Mouse (Mus musculus): ENCODE data around the gene Stk11. TPM values are rescaled to one million over a fixed set of nuclear protein-coding genes. Genes with fewer than 3 reads are reported as not detected.

Stk11 gene
- polyA plus RNA-seq, 2 experiments = 17.4 to 88.8 TPM

GRCm38 (mm10) chr10:80107678-80108077 is 7.9 kb upstream of the Stk11 start:
- H3K4me3 ChIP-seq (ENCODE audit: insufficient read depth in 1 of 2, low read depth in 2 of 2, low read length in 2 of 2) = no peak overlapping the region
- H3K36me3 ChIP-seq (replicated peaks; ENCODE audit: control insufficient read depth, insufficient read depth, low read depth) = no peaks in the 10 kb centered on the region
- WGBS (ENCODE audit: insufficient replicate concordance) = 75% methylated on average over 6 of the region's 6 CpGs
- DNase-seq (ENCODE audit: low read depth in 3 of 3, low spot score in 3 of 3) (no peak), ATAC-seq (ENCODE audit: insufficient read depth) (no peak)
- TF ChIP-seq CTCF (IDR thresholded peaks at IDR 0.05; ENCODE audit: low read depth) (no peak), EP300 (IDR thresholded peaks at IDR 0.05; ENCODE audit: low read depth) (no peak)
- H3K9me3 ChIP-seq (ENCODE audit: control insufficient read depth, low read length) = no peaks in the 10 kb centered on the region
- no peak overlapping the region for H3K9ac ChIP-seq (replicated peaks)
- no peak overlapping the region for H3K4me2 ChIP-seq (ENCODE audit: low read depth)
- no peak overlapping the region for H3K27ac ChIP-seq
- H3K4me1 ChIP-seq (replicated peaks; ENCODE audit: control insufficient read depth in 2 of 2, insufficient read depth in 2 of 2, low read length in 1 of 2) = peaks cover 8 to 9% of the 10 kb centered on the region in 2 experiments
- H3K27me3 ChIP-seq (ENCODE audit: control insufficient read depth, insufficient read depth, low read length) = no peaks in the 10 kb centered on the region

- WGBS (ENCODE audit: insufficient replicate concordance) = under 1% methylated on average over 27 of the region's 27 CpGs
- Histone ChIP-seq H3K4me2 (ENCODE audit: low read depth) (peak overlapping the region; percentile 79), H3K27me3 (ENCODE audit: control insufficient read depth, insufficient read depth, low read length) (no peaks in the 10 kb centered on the region), H3K9me3 (ENCODE audit: control insufficient read depth, low read length) (no peaks in the 10 kb centered on the region), H3K4me1 (replicated peaks; ENCODE audit: control insufficient read depth in 2 of 2, insufficient read depth in 2 of 2, low read length in 1 of 2) (peaks cover 19 to 25% of the 10 kb centered on the region in 2 experiments), H3K4me3 (ENCODE audit: insufficient read depth in 1 of 2, low read depth in 2 of 2, low read length in 2 of 2) (peak overlapping the region; percentile 67 to 70), H3K36me3 (replicated peaks; ENCODE audit: control insufficient read depth, insufficient read depth, low read depth) (peaks cover 22% of the 10 kb centered on the region), H3K27ac (peak overlapping the region; percentile 91), H3K9ac (replicated peaks) (peak overlapping the region; percentile 81)
- DNase-seq (ENCODE audit: low read depth in 3 of 3, low spot score in 3 of 3) = peak; percentile 88 to 92 (median 89)
- TF ChIP-seq EP300 (IDR thresholded peaks at IDR 0.05; ENCODE audit: low read depth) (0 out of 2 replicates have a peak, but pooled peaks have one; percentile 26), CTCF (IDR thresholded peaks at IDR 0.05; ENCODE audit: low read depth) (peak; percentile 99)
- peak; percentile 47 for ATAC-seq (ENCODE audit: insufficient read depth)
These were observed 990 bp upstream of the Stk11 start for GRCm38 (mm10) chr10:80114341-80115284.

- peak; percentile 15; the same call in 1 of the 2 replicates for ATAC-seq (ENCODE audit: insufficient read depth)
- peaks cover 19 to 31% of the 10 kb centered on the region in 2 experiments for H3K4me1 ChIP-seq (replicated peaks; ENCODE audit: control insufficient read depth in 2 of 2, insufficient read depth in 2 of 2, low read length in 1 of 2)
- TF ChIP-seq EP300 (IDR thresholded peaks at IDR 0.05; ENCODE audit: low read depth) (no peak), CTCF (IDR thresholded peaks at IDR 0.05; ENCODE audit: low read depth) (no peak)
- peak overlapping the region; percentile 69 for H3K27ac ChIP-seq
- H3K4me2 ChIP-seq (ENCODE audit: low read depth) = peak overlapping the region; percentile 81
- no peaks in the 10 kb centered on the region for H3K9me3 ChIP-seq (ENCODE audit: control insufficient read depth, low read length)
- peak overlapping the region; percentile 99 for H3K9ac ChIP-seq (replicated peaks)
- peaks cover 36% of the 10 kb centered on the region for H3K36me3 ChIP-seq (replicated peaks; ENCODE audit: control insufficient read depth, insufficient read depth, low read depth)
- under 1% methylated on average over 63 of the region's 63 CpGs for WGBS (ENCODE audit: insufficient replicate concordance)
- H3K4me3 ChIP-seq (ENCODE audit: insufficient read depth in 1 of 2, low read depth in 2 of 2, low read length in 2 of 2) = peak overlapping the region; percentile 85 to 97
- DNase-seq (ENCODE audit: low read depth in 3 of 3, low spot score in 3 of 3) = no peak
- H3K27me3 ChIP-seq (ENCODE audit: control insufficient read depth, insufficient read depth, low read length) = no peaks in the 10 kb centered on the region
These were observed 337 bp downstream of the Stk11 start for GRCm38 (mm10) chr10:80115944-80116335.

GRCm38 (mm10) chr10:80116563-80116926 is 942 bp downstream of the Stk11 start:
- H3K27me3 ChIP-seq (ENCODE audit: control insufficient read depth, insufficient read depth, low read length) = no peaks in the 10 kb centered on the region
- peak overlapping the region; percentile 81 for H3K4me2 ChIP-seq (ENCODE audit: low read depth)
- peaks cover 19 to 31% of the 10 kb centered on the region in 2 experiments for H3K4me1 ChIP-seq (replicated peaks; ENCODE audit: control insufficient read depth in 2 of 2, insufficient read depth in 2 of 2, low read length in 1 of 2)
- no peak for TF ChIP-seq EP300 (IDR thresholded peaks at IDR 0.05; ENCODE audit: low read depth)
- no peak for TF ChIP-seq CTCF (IDR thresholded peaks at IDR 0.05; ENCODE audit: low read depth)
- no peak for DNase-seq (ENCODE audit: low read depth in 3 of 3, low spot score in 3 of 3)
- H3K4me3 ChIP-seq (ENCODE audit: insufficient read depth in 1 of 2, low read depth in 2 of 2, low read length in 2 of 2) = peak overlapping the region; percentile 85 to 97
- no peak for ATAC-seq (ENCODE audit: insufficient read depth)
- under 1% methylated on average over 27 of the region's 27 CpGs for WGBS (ENCODE audit: insufficient replicate concordance)
- peak overlapping the region; percentile 99 for H3K9ac ChIP-seq (replicated peaks)
- H3K9me3 ChIP-seq (ENCODE audit: control insufficient read depth, low read length) = no peaks in the 10 kb centered on the region
- H3K36me3 ChIP-seq (replicated peaks; ENCODE audit: control insufficient read depth, insufficient read depth, low read depth) = peaks cover 42% of the 10 kb centered on the region
- H3K27ac ChIP-seq = peak overlapping the region; percentile 69
